Comparison of ENCODE assay signal across 15 mouse cellular contexts in genomic region chr16:9165763-9166310, GRCm38 (mm10).
A peak's percentile ranks its signal among the peaks of the same experiment; 100 is the strongest.
DNase-seq lines count a peak whose midpoint lies in the region; ATAC-seq and TF ChIP-seq lines count a peak whose summit lies in the region.
"Had no signal": no experiment of that assay in that cellular context is flagged by ENCODE, and none has a peak within 500 bp of the region (broad histone marks: within the 10 kb centered on the region; RNA-seq: fewer than 3 reads in every experiment).

No protein-coding gene starts in this region.

- H3K4me1 ChIP-seq in forebrain, embryonic 15.5 days: no peaks in the 10 kb centered on the region
- no peaks in the 10 kb centered on the region for H3K4me1 ChIP-seq in forebrain, embryonic 12.5 days
- no peaks in the 10 kb centered on the region for H3K4me1 ChIP-seq in hindbrain, postnatal 0 days (ENCODE audit: insufficient read depth, low read length)
- peaks cover 13% of the 10 kb centered on the region for H3K4me1 ChIP-seq in hindbrain, embryonic 10.5 days (replicated peaks)
- H3K4me1 ChIP-seq in liver, embryonic 12.5 days: no peaks in the 10 kb centered on the region
- H3K4me1 ChIP-seq: forebrain, embryonic 10.5 days had no signal

- no peak overlapping the region for H3K27ac ChIP-seq in forebrain, embryonic 15.5 days (replicated peaks)
- H3K27ac ChIP-seq in forebrain, embryonic 12.5 days: no peak overlapping the region
- no peak overlapping the region for H3K27ac ChIP-seq in hindbrain, postnatal 0 days
- H3K27ac ChIP-seq in hindbrain, embryonic 10.5 days: no peak overlapping the region
- H3K27ac ChIP-seq in liver, embryonic 12.5 days: no peak overlapping the region
- H3K27ac ChIP-seq: forebrain, embryonic 10.5 days; neural tube, embryonic 15.5 days had no signal

- no peak overlapping the region for H3K9ac ChIP-seq in forebrain, embryonic 15.5 days (replicated peaks)
- H3K9ac ChIP-seq in forebrain, embryonic 12.5 days: no peak overlapping the region
- H3K9ac ChIP-seq in hindbrain, postnatal 0 days (replicated peaks; ENCODE audit: low read length): no peak overlapping the region
- H3K9ac ChIP-seq in liver, embryonic 12.5 days: no peak overlapping the region
- H3K9ac ChIP-seq: neural tube, embryonic 15.5 days had no signal

- WGBS in forebrain, embryonic 15.5 days: 45% methylated on average over 8 of the region's 8 CpGs
- 58% methylated on average over 8 of the region's 8 CpGs for WGBS in forebrain, embryonic 12.5 days
- WGBS in hindbrain, postnatal 0 days: 40% methylated on average over 8 of the region's 8 CpGs
- WGBS in hindbrain, embryonic 10.5 days: 55% methylated on average over 8 of the region's 8 CpGs
- WGBS in liver, embryonic 12.5 days (ENCODE audit: insufficient replicate concordance): 64% methylated on average over 8 of the region's 8 CpGs

- DNase-seq in hindbrain, postnatal 0 days (ENCODE audit: low spot score): peak; percentile 47
- DNase-seq in hindbrain, embryonic 10.5 days (ENCODE audit: low spot score): no peak
- DNase-seq in testis, postnatal 10 days (ENCODE audit: low spot score): peak; percentile 14
- no peak for DNase-seq in testis, postnatal 14 days (ENCODE audit: low spot score)
- no peak for DNase-seq in thymus, postnatal 10 days (ENCODE audit: low spot score in 2 of 2)
- DNase-seq: adrenal gland, postnatal 36 days; cerebellum, postnatal 25 days; layer of hippocampus, adult 9-11 months had no signal

- 0 out of 2 replicates have a peak, but pooled peaks have one; percentile 19 for ATAC-seq in forebrain, embryonic 15.5 days (replicated peaks)
- ATAC-seq in forebrain, embryonic 12.5 days (ENCODE audit: low FRiP score): no peak
- ATAC-seq in hindbrain, postnatal 0 days: no peak
- ATAC-seq in liver, embryonic 12.5 days: no peak
- ATAC-seq: inflammation-experienced regulatory T-cells, adult 6 months had no signal

- no peak overlapping the region for H3K4me3 ChIP-seq in forebrain, embryonic 15.5 days
- no peak overlapping the region for H3K4me3 ChIP-seq in forebrain, embryonic 12.5 days (replicated peaks)
- H3K4me3 ChIP-seq in hindbrain, postnatal 0 days (ENCODE audit: low read length): no peak overlapping the region
- H3K4me3 ChIP-seq in hindbrain, embryonic 10.5 days: no peak overlapping the region
- no peak overlapping the region for H3K4me3 ChIP-seq in liver, embryonic 12.5 days
- H3K4me3 ChIP-seq: forebrain, embryonic 10.5 days; neural tube, embryonic 15.5 days had no signal

- H3K4me2 ChIP-seq in forebrain, embryonic 15.5 days (replicated peaks): no peak overlapping the region
- no peak overlapping the region for H3K4me2 ChIP-seq in forebrain, embryonic 12.5 days
- no peak overlapping the region for H3K4me2 ChIP-seq in hindbrain, postnatal 0 days (ENCODE audit: low read depth, low read length)
- H3K4me2 ChIP-seq in liver, embryonic 12.5 days: no peak overlapping the region
- H3K4me2 ChIP-seq: heart, embryonic 11.5 days; neural tube, embryonic 15.5 days had no signal

- H3K9me3 ChIP-seq in forebrain, embryonic 15.5 days: no peaks in the 10 kb centered on the region
- H3K9me3 ChIP-seq in forebrain, embryonic 12.5 days: no peaks in the 10 kb centered on the region
- no peaks in the 10 kb centered on the region for H3K9me3 ChIP-seq in hindbrain, postnatal 0 days (ENCODE audit: low read length)
- H3K9me3 ChIP-seq in hindbrain, embryonic 10.5 days: no peaks in the 10 kb centered on the region
- H3K9me3 ChIP-seq in liver, embryonic 12.5 days (replicated peaks): no peaks in the 10 kb centered on the region
- H3K9me3 ChIP-seq: forebrain, embryonic 10.5 days; neural tube, embryonic 15.5 days had no signal

- no peaks in the 10 kb centered on the region for H3K27me3 ChIP-seq in forebrain, embryonic 15.5 days
- no peaks in the 10 kb centered on the region for H3K27me3 ChIP-seq in forebrain, embryonic 12.5 days
- H3K27me3 ChIP-seq in hindbrain, postnatal 0 days (ENCODE audit: insufficient read depth, low read length): no peaks in the 10 kb centered on the region
- no peaks in the 10 kb centered on the region for H3K27me3 ChIP-seq in hindbrain, embryonic 10.5 days (ENCODE audit: insufficient read depth, poor library complexity, severe bottlenecking)
- no peaks in the 10 kb centered on the region for H3K27me3 ChIP-seq in liver, embryonic 12.5 days (replicated peaks)
- H3K27me3 ChIP-seq: neural tube, embryonic 15.5 days had no signal

- no peaks in the 10 kb centered on the region for H3K36me3 ChIP-seq in forebrain, embryonic 15.5 days
- H3K36me3 ChIP-seq in forebrain, embryonic 12.5 days (replicated peaks): no peaks in the 10 kb centered on the region
- H3K36me3 ChIP-seq in hindbrain, postnatal 0 days (ENCODE audit: insufficient read depth, low read length): no peaks in the 10 kb centered on the region
- no peaks in the 10 kb centered on the region for H3K36me3 ChIP-seq in hindbrain, embryonic 10.5 days
- no peaks in the 10 kb centered on the region for H3K36me3 ChIP-seq in liver, embryonic 12.5 days
- H3K36me3 ChIP-seq: forebrain, embryonic 10.5 days; neural tube, embryonic 15.5 days had no signal

- no peak for TF ChIP-seq CTCF in hindbrain, postnatal 0 days (IDR thresholded peaks at IDR 0.05; ENCODE audit: low read depth)

Comparison
In these comparisons a context has a peak if more than half of its experiments do, and no peak if none do; other contexts are left out.
1. DNase-seq: peak in hindbrain, postnatal 0 days (single experiment) and testis, postnatal 10 days (single experiment); none in hindbrain, embryonic 10.5 days (single experiment), testis, postnatal 14 days (single experiment) and thymus, postnatal 10 days (0 of 2).